Mouse (Mus musculus) left cerebral cortex, adult 9 months (tissue): ENCODE results near the gene Uggt1.
A peak's percentile ranks its signal among the peaks of the same experiment; 100 is the strongest.

Source experiments
- DNase-seq, 2 experiments: peaks; one replicate each; pipeline ENCODE4 v3.0.0; 2022; ENCODE audit warnings: low spot score in 2 of 2

Gene Uggt1

GRCm38 (mm10) chr1:36191966-36192365, 52.6 kb downstream of the Uggt1 start:
- DNase-seq: no peak

GRCm38 (mm10) chr1:36180038-36180437, 64.5 kb downstream of the Uggt1 start:
- DNase-seq: no peak

- no peak for DNase-seq
These were observed 71.1 kb downstream of the Uggt1 start for GRCm38 (mm10) chr1:36173461-36173860.

GRCm38 (mm10) chr1:36172941-36173340, 71.6 kb downstream of the Uggt1 start:
- DNase-seq: no peak

- no peak for DNase-seq
These were observed 81.8 kb downstream of the Uggt1 start for GRCm38 (mm10) chr1:36162687-36163086.

GRCm38 (mm10) chr1:36161208-36161607, 83.3 kb downstream of the Uggt1 start:
- DNase-seq: no peak

- DNase-seq: peak in 1 of 2 experiments; percentile 16
These were observed 84.3 kb downstream of the Uggt1 start for GRCm38 (mm10) chr1:36160246-36160645.

- peak in 1 of 2 experiments; percentile 35 for DNase-seq
These were observed 95.1 kb downstream of the Uggt1 start for GRCm38 (mm10) chr1:36149411-36149810.

- no peak for DNase-seq
These were observed 95.7 kb downstream of the Uggt1 start for GRCm38 (mm10) chr1:36148809-36149208.

GRCm38 (mm10) chr1:36145050-36145449, 99.5 kb downstream of the Uggt1 start:
- DNase-seq: peak in 1 of 2 experiments; percentile 69

- DNase-seq: no peak
These were observed 104.2 kb downstream of the Uggt1 start for GRCm38 (mm10) chr1:36140311-36140710.

- peak in 1 of 2 experiments; percentile 79 for DNase-seq
These were observed 109.9 kb downstream of the Uggt1 start for GRCm38 (mm10) chr1:36134584-36134983.

GRCm38 (mm10) chr1:36133647-36134046, 110.9 kb downstream of the Uggt1 start:
- no peak for DNase-seq

GRCm38 (mm10) chr1:36133041-36133440, 111.5 kb downstream of the Uggt1 start:
- DNase-seq: no peak

- DNase-seq: no peak
These were observed 112.3 kb downstream of the Uggt1 start for GRCm38 (mm10) chr1:36132211-36132610.

- DNase-seq: no peak
These were observed 112.8 kb downstream of the Uggt1 start for GRCm38 (mm10) chr1:36131766-36132165.

- no peak for DNase-seq
These were observed 113.4 kb downstream of the Uggt1 start for GRCm38 (mm10) chr1:36131154-36131553.

GRCm38 (mm10) chr1:36130307-36131035, 114.0 kb downstream of the Uggt1 start:
- no peak for DNase-seq

GRCm38 (mm10) chr1:36129881-36130280, 114.6 kb downstream of the Uggt1 start:
- DNase-seq: no peak

GRCm38 (mm10) chr1:36129126-36129525, 115.4 kb downstream of the Uggt1 start:
- DNase-seq: no peak

- no peak for DNase-seq
These were observed 119.4 kb downstream of the Uggt1 start for GRCm38 (mm10) chr1:36125076-36125475.

GRCm38 (mm10) chr1:36121172-36121571, 123.3 kb downstream of the Uggt1 start:
- DNase-seq: no peak

- no peak for DNase-seq
These were observed 125.1 kb downstream of the Uggt1 start for GRCm38 (mm10) chr1:36119426-36119825.

- no peak for DNase-seq
These were observed 125.6 kb downstream of the Uggt1 start for GRCm38 (mm10) chr1:36118958-36119357.
